Mouse (Mus musculus) kidney, postnatal 10 days (tissue): ENCODE data around the gene Pithd1.
"Not testable (repeated sequence)": the region's sequence is repeated elsewhere in the genome, so short reads cannot be mapped to it uniquely, and the experiment has no call there.

Experiments
- DNase-seq: peaks from one replicate; pipeline ENCODE4 v3.0.0; 2021; ENCODE audit warnings: mixed read lengths

Pithd1 gene

DNA sequence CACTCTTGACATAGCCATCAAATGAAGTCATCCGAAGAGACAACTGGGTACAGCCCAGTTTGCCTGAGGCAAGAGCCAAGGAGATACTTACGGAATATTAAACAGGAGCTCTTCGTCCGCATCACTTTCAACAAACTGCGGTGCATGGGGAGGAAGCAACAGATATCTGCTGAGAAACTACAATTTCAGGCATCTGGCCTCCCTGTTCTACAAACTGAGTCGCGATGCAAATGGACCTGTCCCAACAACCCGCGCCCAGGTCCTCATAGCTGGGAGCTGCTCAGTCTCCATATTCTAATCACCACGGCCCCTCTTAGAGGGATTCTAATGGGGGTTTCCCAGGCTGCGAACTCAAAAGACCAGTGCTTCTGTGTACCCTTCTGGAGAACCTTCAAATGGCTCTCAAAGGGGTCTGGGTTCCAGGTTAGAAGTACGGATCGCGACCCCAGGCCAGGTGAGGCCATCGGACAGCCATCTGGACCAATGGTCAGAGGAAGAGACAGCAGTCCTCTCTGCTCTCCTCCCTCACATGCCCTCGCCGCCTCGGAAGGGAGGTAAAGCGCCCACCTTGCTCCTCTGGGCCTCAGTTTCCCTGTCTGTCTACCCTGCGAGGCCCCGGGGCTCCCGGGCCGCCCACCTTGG, 642 bp downstream of the Pithd1 start:
- DNase-seq = no peak

DNA sequence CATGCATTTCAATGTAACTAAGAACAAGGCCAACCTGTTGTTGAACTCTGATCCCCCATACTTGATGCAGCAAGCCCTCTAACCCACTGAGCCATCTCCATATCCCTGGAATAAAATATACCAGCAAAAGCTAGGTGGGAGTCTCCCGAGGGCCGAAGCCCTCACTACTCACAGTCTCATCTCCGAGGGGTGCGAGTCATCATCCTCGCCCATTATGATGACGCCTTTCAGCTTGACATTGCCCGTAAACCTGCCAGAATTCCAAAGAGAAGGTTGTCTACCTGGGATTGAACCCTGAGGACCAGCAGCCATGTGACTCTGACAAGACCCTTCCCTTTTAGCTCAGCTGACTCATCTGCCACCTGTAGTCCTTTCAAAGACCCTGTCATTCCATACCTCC, 1.3 kb downstream of the Pithd1 start:
- no peak for DNase-seq

DNA sequence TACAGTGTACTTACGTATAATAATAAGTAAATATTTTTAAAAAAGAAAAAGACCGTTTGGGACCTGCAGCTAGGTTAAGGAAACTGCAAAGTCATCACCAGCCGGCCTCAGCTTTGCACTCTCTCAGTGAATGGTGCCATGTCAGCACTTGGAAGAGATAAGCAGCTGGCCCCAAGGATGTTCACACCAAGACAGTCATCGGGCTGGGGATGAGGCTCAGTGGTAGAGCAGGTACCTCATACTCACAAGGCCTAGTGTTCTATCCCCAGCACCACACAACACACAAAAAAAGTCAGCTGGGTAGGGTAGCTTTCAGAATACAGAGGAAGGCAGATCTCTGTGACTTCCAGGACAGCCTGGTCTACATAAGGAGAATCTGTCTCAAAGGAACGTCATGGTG, 1.9 kb downstream of the Pithd1 start:
- DNase-seq = no peak

DNA sequence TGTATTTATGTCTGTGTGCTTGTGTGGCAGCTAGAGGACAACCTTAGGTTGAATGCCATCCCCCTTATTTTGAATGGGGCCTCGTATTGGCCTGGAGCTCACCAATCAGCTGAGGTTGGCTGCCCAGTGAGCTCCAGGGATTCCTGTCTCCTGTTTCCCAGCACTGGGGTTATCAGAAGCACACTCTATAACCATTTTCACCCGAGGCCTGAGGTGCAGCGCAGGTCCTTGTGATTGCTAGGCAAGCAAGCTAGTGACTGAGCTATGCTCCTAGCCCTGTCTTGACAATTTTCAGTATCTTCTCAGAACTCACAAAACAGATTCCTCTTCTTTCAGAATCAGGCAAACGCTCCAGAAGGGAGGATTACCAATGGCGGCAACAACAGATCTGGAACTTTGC, 2.5 kb downstream of the Pithd1 start:
- no peak for DNase-seq

DNA sequence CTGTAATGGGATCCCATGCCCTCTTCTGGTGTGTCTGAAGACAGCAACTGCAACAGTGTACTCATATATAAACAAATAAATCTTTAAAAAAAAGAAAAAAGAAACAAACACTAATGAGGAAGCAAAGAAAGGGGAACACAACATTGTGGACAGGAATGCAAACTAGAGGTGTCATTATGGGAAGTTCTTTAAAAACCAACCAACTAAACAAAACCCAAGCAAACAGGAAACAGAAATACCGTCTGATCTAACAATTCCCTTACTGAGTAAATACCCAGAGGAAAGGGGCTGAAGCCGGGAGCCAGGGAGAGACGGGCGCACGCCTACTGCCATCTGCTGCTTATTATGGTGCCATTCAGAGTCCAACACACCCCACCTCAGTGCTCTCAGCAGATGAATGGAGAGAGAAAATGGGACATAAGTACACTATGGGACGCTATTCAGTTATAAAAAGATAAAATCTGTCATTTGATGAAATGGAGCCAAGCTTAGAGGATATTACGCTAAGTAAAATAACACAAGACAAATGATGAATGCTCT, 5.5 kb downstream of the Pithd1 start:
- DNase-seq = no peak

DNA sequence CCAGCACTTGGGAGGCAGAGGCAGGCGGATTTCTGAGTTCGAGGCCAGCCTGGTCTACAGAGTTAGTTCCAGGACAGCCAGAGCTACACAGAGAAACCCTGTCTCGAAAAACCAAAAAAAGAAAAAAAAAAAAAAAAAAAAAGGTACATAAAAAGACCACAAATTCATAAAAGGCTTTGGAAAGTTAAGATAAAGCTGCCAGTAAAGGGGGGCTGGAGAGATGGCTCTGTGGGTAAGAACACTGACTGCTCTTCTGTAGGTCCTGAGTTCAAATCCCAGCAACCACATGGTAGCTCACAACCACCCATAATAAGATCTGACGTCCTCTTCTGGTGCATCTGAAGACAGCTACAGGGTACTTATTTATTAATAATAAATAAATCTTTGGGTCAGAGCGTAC, 6.8 kb downstream of the Pithd1 start:
- not testable (repeated sequence) for DNase-seq

DNA sequence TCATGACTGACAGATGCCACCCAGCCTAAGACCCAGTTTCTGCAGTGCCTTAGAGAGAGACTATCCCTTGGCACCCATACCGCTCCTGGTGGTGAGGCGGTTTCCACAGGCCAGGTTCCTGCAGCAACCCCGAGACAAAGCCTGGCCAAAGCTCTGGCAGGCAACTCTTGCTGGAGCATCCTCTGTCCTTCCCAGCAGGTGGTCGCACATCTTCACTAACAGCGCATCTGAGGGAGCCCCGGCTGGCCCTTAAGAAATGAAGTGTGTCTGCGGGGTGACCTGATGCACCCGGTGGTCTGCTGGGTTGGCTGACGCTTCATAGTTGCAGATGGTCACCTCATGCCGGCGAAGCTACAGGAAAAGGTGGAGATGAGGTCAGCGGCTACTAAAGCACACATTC, 10.9 kb downstream of the Pithd1 start:
- no peak for DNase-seq

DNA sequence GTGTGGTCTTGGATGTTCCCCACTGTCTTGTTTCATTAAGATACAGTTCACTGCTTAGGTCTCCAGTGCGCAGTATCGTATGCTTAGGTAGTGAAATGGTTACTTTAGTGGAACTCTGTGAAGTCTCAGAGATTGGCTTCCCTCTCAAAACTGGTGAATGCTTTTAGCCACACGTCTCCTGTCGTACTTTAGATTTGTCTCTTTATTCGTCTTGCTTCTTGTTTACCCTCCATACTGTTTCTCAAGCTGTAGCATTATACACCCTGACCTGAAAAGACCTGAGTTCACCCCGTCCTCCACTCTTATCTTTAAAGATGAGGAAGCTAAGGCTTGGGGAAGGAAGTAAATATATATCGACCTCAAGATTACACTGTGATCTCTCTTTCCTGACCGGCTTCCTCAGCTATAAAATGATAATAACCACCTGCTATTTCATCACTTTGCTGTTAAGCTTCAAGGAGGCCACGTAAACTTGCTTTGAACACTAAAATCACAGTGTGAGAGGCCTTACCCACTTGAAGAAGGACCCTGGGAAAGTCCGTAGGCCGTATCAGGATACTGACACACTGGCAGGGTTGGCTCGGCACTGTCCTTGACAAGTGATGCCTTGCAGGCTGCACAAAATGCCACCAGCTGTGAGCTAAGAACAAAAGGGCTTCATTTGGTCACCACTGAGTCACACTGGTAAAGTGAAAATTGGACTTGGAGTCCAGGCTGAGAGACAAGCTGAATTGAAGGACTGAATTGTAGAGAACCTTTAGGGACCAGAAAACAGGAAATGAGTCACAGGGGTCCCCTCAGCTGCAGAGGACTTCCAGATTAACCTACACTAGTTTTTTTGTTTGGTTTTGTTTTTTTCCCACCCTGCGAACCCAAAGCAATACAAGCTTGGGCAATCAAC, 13.9 kb downstream of the Pithd1 start:
- DNase-seq = no peak

DNA sequence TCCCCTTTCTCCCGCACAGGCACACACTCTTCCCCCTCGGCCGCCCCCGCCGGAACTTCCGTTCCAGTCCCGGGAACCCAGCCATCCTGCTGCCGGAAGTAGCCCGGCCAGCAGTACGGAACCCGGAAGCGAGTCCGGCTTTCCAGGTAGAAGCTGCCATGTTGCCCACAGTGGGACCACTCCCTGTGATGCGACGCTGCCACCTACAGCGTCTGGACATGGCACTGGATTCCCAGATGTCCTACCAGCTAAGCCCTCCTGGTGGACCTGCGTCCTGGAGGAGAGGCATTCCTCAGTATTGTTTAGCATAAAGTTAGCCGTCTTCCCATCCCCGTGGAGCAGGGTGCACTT, 14.5 kb downstream of the Pithd1 start, which contains the start of gene Lypla2:
Gene Lypla2 (minus strand): TSS at position 71 of the 351 bp plus-strand sequence.
- peak; percentile 94 for DNase-seq

DNA sequence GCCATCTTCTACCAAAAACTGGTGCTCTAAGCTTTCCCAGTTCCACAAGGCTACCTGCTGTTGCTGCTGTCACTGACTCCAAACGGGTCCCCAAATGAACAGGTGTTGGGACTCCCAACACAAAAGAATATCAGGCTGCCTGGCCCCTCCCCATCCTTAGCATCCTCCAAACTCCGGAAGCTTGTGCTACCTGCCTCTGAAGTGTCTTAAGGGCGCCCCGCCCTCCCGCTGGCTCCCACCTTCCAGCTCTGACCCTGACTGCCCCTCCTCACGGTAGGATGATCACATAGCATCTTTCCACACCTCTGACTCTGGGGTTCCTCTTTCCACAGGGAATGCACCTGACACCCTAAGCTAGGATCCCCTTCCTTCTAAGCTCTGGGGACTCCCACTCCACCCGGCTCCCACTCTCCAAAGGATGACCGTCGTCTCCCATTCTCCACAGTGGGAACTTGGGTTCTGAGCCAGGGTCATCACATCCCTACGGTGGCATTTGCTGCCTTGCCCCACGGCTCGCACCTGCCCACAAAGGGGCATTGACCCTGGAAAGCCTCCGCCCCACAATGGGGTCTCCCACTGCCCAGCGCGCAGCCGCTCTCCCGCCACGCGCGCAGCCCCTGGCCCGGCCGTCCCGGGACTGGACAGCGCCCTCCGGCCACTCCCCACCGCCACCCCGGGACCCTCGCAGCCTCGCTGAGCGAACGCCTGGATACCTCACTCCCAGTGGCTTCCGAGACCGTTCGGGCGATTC, 15.1 kb downstream of the Pithd1 start:
- DNase-seq = no peak

DNA sequence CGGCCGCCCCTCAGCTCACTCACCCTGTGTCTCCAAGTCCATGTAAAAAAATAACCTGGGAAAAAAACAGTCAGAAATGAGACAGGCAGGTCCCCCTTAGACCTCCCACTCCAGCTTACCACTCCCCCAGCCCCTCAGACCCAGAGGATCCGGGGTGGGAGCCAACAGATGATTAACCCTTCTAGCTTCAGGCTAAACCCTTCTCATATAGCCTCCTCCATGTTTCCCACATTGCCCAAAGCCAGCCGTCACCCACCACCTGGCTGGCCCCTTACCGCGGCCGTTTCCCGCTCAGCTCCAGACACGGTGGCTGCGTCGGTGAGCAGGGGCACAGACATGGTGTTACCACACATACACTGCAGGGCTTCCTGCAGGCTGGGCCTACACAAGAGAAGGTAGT, 16.5 kb downstream of the Pithd1 start:
- peak; percentile 10 for DNase-seq

DNA sequence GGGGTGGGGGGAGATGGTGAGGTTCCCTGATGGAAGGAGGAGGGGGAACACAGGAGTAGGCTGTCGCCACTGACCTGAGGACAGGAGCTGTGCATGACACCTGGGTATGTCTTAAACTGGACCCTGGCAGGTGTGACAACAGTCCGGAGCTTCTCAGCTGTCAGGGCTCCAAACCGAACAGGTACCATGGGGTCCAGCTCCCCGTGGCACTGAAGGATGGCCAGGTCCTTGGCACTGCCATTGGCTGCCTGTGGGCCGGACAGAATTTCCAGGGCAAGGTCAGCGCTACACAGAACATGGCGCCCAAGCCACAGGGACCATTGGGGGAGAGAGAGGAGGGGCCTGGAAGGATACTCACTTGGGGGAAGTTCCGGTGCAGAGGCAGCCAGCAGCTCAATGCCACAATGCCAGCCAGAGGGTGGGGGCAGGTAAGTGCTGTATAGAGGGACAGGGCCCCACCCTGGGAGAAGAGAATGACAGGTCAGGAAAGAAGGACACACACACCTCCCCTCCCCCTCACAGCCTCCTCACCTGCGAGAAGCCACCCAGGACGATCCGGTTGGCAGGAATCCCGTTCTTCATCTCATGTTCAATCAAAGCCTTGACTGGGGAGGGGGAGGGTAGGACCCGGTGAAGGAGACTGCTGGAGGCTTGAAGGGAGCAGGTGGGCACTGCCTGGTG, 17.9 kb downstream of the Pithd1 start:
- DNase-seq = no peak

DNA sequence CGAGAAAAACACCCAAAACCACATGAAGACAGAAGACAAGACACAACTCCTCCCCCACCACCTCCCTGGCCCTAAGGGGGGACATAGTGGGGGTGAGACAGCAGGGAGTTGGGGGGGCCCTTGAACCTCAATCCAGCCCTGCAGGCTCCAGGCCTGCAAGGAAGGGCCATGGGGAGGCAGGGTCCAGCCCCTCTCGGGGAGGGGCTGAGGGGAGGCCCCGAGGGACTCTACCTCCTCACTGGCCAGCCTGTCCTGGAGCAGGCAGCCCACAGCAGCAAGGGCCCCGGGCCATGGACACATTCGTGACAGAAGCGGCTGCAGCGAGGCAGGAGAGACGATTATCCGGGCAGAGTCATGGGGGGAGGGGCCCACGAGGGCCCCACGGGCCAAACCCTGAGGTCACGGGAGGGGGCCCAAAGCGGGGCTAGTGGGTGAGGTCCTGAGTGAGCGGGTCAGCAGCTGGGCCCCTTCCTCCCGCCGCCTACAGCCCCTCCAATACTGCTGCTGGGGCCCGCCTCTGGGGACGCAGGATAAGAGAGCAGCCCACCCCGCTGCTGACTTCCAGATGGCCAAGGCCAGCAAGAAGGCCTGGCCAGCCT, 18.7 kb downstream of the Pithd1 start:
- DNase-seq = no peak

DNA sequence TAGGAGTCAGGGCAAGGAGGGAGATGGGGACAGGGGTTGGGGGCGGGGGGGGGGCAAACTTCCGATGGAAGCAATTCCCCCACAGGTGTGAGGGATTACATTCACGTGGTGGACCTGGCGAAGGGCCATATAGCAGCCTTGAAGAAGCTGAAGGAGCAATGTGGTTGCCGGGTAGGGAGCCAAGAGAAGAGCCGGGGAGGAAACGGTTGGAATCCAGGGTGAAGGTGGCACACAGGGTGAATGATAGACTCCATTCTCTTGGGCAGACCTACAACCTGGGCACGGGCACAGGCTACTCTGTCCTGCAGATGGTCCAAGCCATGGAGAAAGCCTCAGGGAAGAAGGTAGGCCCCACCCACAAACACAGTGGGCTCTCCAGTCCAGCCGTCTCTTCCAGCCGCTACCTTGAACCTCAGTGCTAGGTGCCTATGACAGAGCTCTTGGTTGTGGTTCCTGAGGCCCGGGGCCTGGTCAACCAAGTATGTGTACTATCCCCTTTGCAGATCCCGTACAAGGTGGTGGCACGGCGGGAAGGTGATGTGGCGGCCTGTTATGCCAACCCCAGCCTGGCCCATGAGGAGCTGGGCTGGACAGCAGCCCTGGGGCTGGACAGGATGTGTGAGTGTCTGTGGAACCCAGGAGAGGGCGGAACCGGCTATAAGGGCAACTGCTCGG, 19.8 kb downstream of the Pithd1 start:
- DNase-seq = no peak

DNA sequence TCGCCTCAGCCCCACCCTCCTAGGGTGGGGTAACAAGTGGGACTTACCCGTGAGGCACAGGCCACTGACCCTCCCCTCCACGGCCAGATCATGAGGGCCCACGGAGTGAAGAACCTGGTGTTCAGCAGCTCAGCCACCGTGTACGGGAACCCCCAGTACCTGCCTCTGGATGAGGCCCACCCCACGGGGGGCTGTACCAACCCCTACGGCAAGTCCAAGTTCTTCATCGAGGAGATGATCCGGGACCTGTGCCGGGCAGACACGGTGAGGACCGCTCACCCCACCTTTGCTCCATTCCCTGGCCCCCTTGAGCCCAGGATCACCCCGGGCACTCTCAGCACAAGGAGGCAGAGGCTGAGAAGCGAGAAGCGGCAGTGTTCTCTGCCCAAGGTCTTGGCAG, 20.8 kb downstream of the Pithd1 start:
- DNase-seq = no peak

DNA sequence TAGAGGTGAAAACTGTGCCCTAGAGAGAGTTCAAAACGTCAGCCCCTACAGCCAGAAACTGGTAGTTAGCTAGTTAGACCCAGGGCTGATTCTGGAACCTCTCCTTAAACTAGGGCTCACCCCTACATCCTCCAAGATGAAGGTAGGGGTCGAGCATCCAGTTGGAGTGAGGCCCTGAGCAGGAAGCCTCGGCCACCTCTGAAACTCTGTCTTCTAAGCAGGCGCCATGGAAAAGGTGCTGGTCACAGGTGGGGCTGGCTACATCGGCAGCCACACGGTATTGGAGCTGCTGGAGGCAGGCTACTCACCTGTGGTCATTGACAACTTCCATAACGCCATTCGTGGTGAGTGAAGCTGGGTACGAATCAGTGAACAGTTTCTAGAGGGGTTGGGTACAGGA, 22.0 kb downstream of the Pithd1 start:
- no peak for DNase-seq

DNA sequence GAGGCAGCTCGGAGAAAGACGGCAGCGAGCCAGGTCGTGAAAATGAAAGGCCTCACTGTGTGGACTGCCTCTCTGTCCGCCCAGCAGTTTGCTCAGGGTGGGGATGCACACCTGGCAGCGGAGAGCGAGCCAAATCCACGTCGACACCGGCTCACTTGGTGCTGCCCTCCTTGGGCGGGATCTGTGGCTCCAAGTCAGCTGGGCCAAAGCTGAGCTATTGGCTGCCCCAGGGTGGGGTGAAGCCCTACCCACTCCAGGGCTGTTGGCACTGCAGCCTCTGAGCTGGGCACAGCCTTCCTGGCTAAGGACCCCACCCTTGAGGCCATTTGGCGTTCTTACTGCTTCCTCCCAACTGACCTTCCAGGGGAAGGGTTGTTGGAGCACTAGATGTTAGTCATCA, 22.6 kb downstream of the Pithd1 start:
- peak; percentile 76 for DNase-seq

DNA sequence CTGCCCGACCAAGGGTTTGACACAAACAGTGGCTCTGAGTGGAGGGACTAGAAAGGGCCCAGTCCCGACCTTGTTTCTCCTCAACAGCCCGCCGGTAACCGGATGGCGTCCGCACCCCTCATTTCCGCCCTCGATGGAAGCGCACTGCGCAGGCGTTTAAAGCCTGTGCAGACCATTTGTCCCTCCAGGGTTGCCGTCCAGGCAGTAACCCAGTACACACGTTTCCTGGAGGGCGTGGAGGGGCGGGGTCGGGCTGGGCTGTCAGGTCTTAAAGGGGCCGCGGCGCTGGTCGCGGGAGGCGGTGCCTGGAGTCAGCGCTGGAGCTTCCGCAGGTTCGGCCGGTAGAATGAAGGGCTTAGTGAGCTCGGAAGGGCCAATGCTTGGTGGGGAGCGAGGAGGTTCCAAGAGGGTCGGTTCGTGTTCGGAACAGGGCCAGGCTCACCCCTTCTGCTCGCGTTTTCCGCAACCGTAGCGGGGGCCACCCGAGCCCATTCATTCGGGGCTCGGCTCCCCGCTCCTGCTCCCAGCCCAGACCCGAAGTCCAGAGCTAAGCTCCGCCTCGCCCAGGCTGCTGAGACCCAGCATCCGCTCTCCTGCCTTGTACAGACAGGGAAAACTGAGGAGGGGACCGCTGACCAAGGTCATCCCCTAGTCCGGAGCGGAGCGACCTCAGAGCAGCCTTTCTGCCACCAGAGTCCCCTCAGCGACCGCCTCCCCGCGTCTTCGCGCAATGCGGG, 23.4 kb downstream of the Pithd1 start, which contains the start of gene Gale:
Gene Gale (plus strand): TSS at position 271 of the 737 bp plus-strand sequence.
- peak; percentile 98 for DNase-seq

DNA sequence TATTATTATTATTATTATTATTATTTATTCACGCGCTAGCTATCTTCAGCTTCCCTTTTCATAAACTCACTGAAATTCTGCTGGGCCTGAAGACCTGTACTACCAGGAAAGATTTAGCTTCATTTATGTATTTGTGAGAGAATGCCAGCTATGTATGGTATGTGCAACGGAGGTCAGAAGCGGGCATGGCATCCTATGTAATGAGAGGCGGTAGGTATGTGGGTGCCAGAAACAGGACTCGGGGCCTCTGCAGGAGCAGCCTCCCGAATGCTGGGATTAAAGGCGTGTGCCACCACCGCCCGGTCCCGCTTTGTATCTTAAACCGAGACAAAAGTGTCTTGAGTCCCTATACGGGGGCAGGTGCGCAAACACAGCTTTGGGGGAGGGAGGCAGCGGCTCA, 24.1 kb downstream of the Pithd1 start:
- no peak for DNase-seq

DNA sequence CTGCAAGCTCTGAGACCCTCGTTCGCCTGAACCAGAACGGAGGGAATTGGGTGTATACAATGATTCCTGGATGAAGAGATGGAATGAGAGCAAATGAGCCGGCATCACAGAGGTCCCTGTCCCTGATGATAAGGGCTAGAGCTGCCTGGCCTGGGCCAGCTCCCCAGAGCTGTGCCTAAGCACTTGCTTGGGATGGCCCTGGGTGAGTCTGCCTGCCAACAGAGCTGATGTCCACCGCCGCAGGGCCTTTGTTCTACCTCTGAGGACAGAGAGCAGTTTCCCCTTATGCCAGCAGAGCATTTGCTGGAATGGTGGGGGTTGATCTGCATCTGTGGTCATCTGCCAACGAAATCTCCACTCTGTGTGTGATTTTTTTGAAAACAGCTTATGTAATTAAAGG, 24.9 kb downstream of the Pithd1 start:
- DNase-seq = no peak

DNA sequence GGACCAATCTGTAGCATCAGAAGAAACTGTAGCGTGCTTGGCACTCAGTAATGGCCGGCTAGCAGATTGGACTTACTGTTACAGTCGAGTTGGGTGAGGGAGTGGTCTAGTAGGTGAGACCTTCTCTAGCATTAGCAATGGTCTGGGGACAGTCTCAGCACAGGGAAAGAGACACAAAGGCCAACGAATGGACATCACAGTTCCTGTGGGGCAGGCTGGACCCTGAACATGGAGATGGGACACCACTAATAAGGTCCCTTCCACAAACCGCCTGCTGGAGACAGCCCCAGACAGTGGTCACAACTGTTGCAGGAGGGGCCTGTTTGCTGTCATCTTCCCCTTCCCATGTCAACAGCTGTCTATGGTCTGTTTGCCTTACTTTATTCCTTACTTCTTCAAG, 25.4 kb downstream of the Pithd1 start:
- no peak for DNase-seq
